Mouse (Mus musculus) stomach, embryonic 15.5 days (tissue): ENCODE results near the gene Fabp7. TPM values are rescaled to one million over a fixed set of nuclear protein-coding genes. Genes with fewer than 3 reads are reported as not detected.

Experiments
- ATAC-seq: fragments of 200-750 bp; cut with Nextera tagmentation; 2 replicates; pipeline ENCODE4 v1.8.0; 2017; ENCODE audit warnings: low read depth, moderate number of reproducible peaks, moderate TSS enrichment; ENCODE audit not compliant: insufficient read depth, low FRiP score
- H3K27ac ChIP-seq: fragments of 300-500 bp; sonication (generic); 2 replicates; pipeline ENCODE4 v1.5.1; 2015; ENCODE audit warnings: mild to moderate bottlenecking, inconsistent platforms
- H3K27me3 ChIP-seq: fragments of 300-500 bp; sonication (generic); replicated peaks from 2 replicates; pipeline ENCODE4 v1.6.1; 2015; ENCODE audit warnings: inconsistent platforms
- H3K36me3 ChIP-seq: fragments of 300-500 bp; sonication (generic); 2 replicates; pipeline ENCODE4 v1.6.1; 2015; ENCODE audit warnings: inconsistent platforms
- H3K4me1 ChIP-seq: fragments of 300-500 bp; sonication (generic); 2 replicates; pipeline ENCODE4 v1.6.1; 2015; ENCODE audit warnings: inconsistent platforms
- H3K4me2 ChIP-seq: fragments of 300-500 bp; sonication (generic); 2 replicates; pipeline ENCODE4 v1.6.1; 2015; ENCODE audit warnings: mild to moderate bottlenecking, inconsistent platforms
- H3K4me3 ChIP-seq: fragments of 300-500 bp; sonication (generic); replicated peaks from 2 replicates; pipeline ENCODE4 v1.5.1; 2015; ENCODE audit warnings: inconsistent platforms
- H3K9ac ChIP-seq: fragments of 300-500 bp; sonication (generic); 2 replicates; pipeline ENCODE4 v1.6.1; 2015; ENCODE audit warnings: inconsistent platforms
- H3K9me3 ChIP-seq: fragments of 300-500 bp; sonication (generic); 2 replicates; pipeline ENCODE4 v1.6.1; 2016; ENCODE audit warnings: inconsistent platforms
- WGBS: fragments of 180-500 bp; shearing (Covaris S2); methylation state at CpG from one replicate; pipeline ENCODE4 v1.1.7; 2015; 5-methylcytosine and 5-hydroxymethylcytosine counted together
- polyA plus RNA-seq: library from polyadenylated mRNA; unstranded; fragments of >200 nt; fragmentation: Nextera tagmentation; extraction: Ambion mirVana; gene quantifications from 2 replicates; pipeline ENCODE4 v1.2.1, GENCODE M21; 2015

Gene Fabp7
- polyA plus RNA-seq, 1 experiment from 2014 or later: 66.4 TPM

- WGBS: 80% methylated on average over 5 of the region's 5 CpGs
- Histone ChIP-seq H3K27ac (no peak overlapping the region), H3K27me3 (no peaks in the 10 kb centered on the region), H3K9ac (no peak overlapping the region), H3K36me3 (0 out of 2 replicates have a peak, but pooled peaks cover 2% of the 10 kb centered on the region), H3K9me3 (no peaks in the 10 kb centered on the region), H3K4me1 (no peaks in the 10 kb centered on the region), H3K4me3 (no peak overlapping the region), H3K4me2 (no peak overlapping the region)
- ATAC-seq: no peak
Measured at GRCm38 (mm10) chr10:57812161-57812856, 27.6 kb downstream of the Fabp7 start.

- WGBS: 86% methylated on average over 2 of the region's 2 CpGs
- Histone ChIP-seq H3K27ac (no peak overlapping the region), H3K4me1 (no peaks in the 10 kb centered on the region), H3K4me2 (no peak overlapping the region), H3K27me3 (no peaks in the 10 kb centered on the region), H3K9me3 (no peaks in the 10 kb centered on the region), H3K9ac (no peak overlapping the region), H3K4me3 (no peak overlapping the region), H3K36me3 (0 out of 2 replicates have a peak, but pooled peaks cover 2% of the 10 kb centered on the region)
- ATAC-seq: no peak
Measured at GRCm38 (mm10) chr10:57814295-57814694, 29.6 kb downstream of the Fabp7 start.

- H3K4me1 ChIP-seq: no peaks in the 10 kb centered on the region
- no peaks in the 10 kb centered on the region for H3K27me3 ChIP-seq
- no peak overlapping the region for H3K4me3 ChIP-seq
- no peak overlapping the region for H3K27ac ChIP-seq
- H3K4me2 ChIP-seq: no peak overlapping the region
- WGBS: 73% methylated on average over 6 of the region's 6 CpGs
- H3K36me3 ChIP-seq: 0 out of 2 replicates have a peak, but pooled peaks cover 2% of the 10 kb centered on the region
- no peak for ATAC-seq
- no peaks in the 10 kb centered on the region for H3K9me3 ChIP-seq
- no peak overlapping the region for H3K9ac ChIP-seq
Measured at GRCm38 (mm10) chr10:57815869-57816268, 31.2 kb downstream of the Fabp7 start.

- no peak for ATAC-seq
- Histone ChIP-seq H3K9ac (no peak overlapping the region), H3K4me3 (no peak overlapping the region), H3K9me3 (no peaks in the 10 kb centered on the region), H3K4me1 (no peaks in the 10 kb centered on the region), H3K27ac (no peak overlapping the region), H3K36me3 (no peaks in the 10 kb centered on the region), H3K4me2 (no peak overlapping the region), H3K27me3 (no peaks in the 10 kb centered on the region)
- 92% methylated on average over 2 of the region's 2 CpGs for WGBS
Measured at GRCm38 (mm10) chr10:57819209-57819608, 34.5 kb downstream of the Fabp7 start.

- Histone ChIP-seq H3K27ac (no peak overlapping the region), H3K9ac (no peak overlapping the region), H3K9me3 (no peaks in the 10 kb centered on the region), H3K36me3 (no peaks in the 10 kb centered on the region), H3K4me1 (no peaks in the 10 kb centered on the region), H3K4me3 (no peak overlapping the region), H3K27me3 (no peaks in the 10 kb centered on the region), H3K4me2 (no peak overlapping the region)
- peak; percentile 56; the same call in 1 of the 2 replicates for ATAC-seq
- 28% methylated on average over 3 of the region's 3 CpGs for WGBS
Measured at GRCm38 (mm10) chr10:57822473-57822872, 37.8 kb downstream of the Fabp7 start.

- no peak for ATAC-seq
- 76% methylated on average over 5 of the region's 5 CpGs for WGBS
- no peaks in the 10 kb centered on the region for H3K4me1 ChIP-seq
- no peak overlapping the region for H3K4me2 ChIP-seq
- H3K4me3 ChIP-seq: no peak overlapping the region
- H3K27ac ChIP-seq: no peak overlapping the region
- H3K27me3 ChIP-seq: no peaks in the 10 kb centered on the region
- H3K36me3 ChIP-seq: no peaks in the 10 kb centered on the region
- H3K9ac ChIP-seq: no peak overlapping the region
- H3K9me3 ChIP-seq: no peaks in the 10 kb centered on the region
Measured at GRCm38 (mm10) chr10:57828649-57829048, 44.0 kb downstream of the Fabp7 start.

GRCm38 (mm10) chr10:57829621-57830020 lies 44.9 kb downstream of the Fabp7 start:
- Histone ChIP-seq H3K4me1 (no peaks in the 10 kb centered on the region), H3K36me3 (no peaks in the 10 kb centered on the region), H3K9me3 (no peaks in the 10 kb centered on the region), H3K4me3 (no peak overlapping the region), H3K4me2 (no peak overlapping the region), H3K27me3 (no peaks in the 10 kb centered on the region), H3K27ac (no peak overlapping the region), H3K9ac (no peak overlapping the region)
- ATAC-seq: no peak
- WGBS: 81% methylated on average over 3 of the region's 3 CpGs

GRCm38 (mm10) chr10:57835094-57835493 lies 50.4 kb downstream of the Fabp7 start:
- H3K4me3 ChIP-seq: no peak overlapping the region
- H3K4me1 ChIP-seq: no peaks in the 10 kb centered on the region
- H3K9me3 ChIP-seq: no peaks in the 10 kb centered on the region
- WGBS: 96% methylated on average over 1 of the region's 1 CpGs
- no peaks in the 10 kb centered on the region for H3K27me3 ChIP-seq
- H3K36me3 ChIP-seq: no peaks in the 10 kb centered on the region
- no peak for ATAC-seq
- no peak overlapping the region for H3K27ac ChIP-seq
- H3K9ac ChIP-seq: no peak overlapping the region
- H3K4me2 ChIP-seq: no peak overlapping the region

GRCm38 (mm10) chr10:57835982-57836381 lies 51.3 kb downstream of the Fabp7 start:
- no peaks in the 10 kb centered on the region for H3K4me1 ChIP-seq
- no peak overlapping the region for H3K9ac ChIP-seq

More at GRCm38 (mm10) chr10:57835982-57836381, 51.3 kb downstream of the Fabp7 start:
- no peak for ATAC-seq
- Histone ChIP-seq H3K27ac (no peak overlapping the region), H3K9me3 (no peaks in the 10 kb centered on the region), H3K27me3 (no peaks in the 10 kb centered on the region), H3K36me3 (no peaks in the 10 kb centered on the region), H3K4me3 (no peak overlapping the region), H3K4me2 (no peak overlapping the region)

Other genes with a start within 250 kb of the Fabp7 start
- 1.7 and 1.8 TPM in 2 replicates for gene Pkib, start 152.9 kb upstream of the Fabp7 start, polyA plus RNA-seq
- 37.0 and 42.2 TPM in 2 replicates for gene Smpdl3a, start 9.5 kb downstream of the Fabp7 start, polyA plus RNA-seq